Mouse (Mus musculus) lung, embryonic 14.5 days (tissue): ENCODE measurements at regions not wholly inside any gene's neighbourhood (a gene's known extent, or its start where the extent isn't known, plus 50 kb on each side); places are given as distances from the start of the nearest gene placed in this dataset.
"Not testable (repeated sequence)": the region's sequence is repeated elsewhere in the genome, so short reads cannot be mapped to it uniquely, and the experiment has no call there.

Source experiments
- ATAC-seq: fragments of 200-750 bp; cut with Nextera tagmentation; 2 replicates; pipeline ENCODE4 v1.8.0; 2017; ENCODE audit warnings: mild to moderate bottlenecking, moderate TSS enrichment, moderate library complexity; ENCODE audit not compliant: insufficient read depth
- DNase-seq: peaks from one replicate; pipeline ENCODE4 v3.0.0-alpha.2; 2015
- H3K27ac ChIP-seq: fragments of 300-500 bp; sonication (generic); 2 replicates; pipeline ENCODE4 v1.5.1; 2014; ENCODE audit warnings: low read depth, mild to moderate bottlenecking, moderate library complexity
- H3K27me3 ChIP-seq: fragments of 300-500 bp; sonication (generic); 2 replicates; pipeline ENCODE4 v1.6.1; 2014; ENCODE audit warnings: low read length, control low read depth; ENCODE audit not compliant: insufficient read depth
- H3K36me3 ChIP-seq: fragments of 300-500 bp; sonication (generic); 2 replicates; pipeline ENCODE4 v1.6.1; 2014; ENCODE audit warnings: control low read depth; ENCODE audit not compliant: insufficient read depth
- H3K4me1 ChIP-seq: fragments of 300-500 bp; sonication (generic); 2 replicates; pipeline ENCODE4 v1.6.1; 2014; ENCODE audit warnings: antibody characterized with exemption, control low read depth; ENCODE audit not compliant: insufficient read depth
- H3K4me2 ChIP-seq: fragments of 300-500 bp; sonication (generic); 2 replicates; pipeline ENCODE4 v1.6.1; 2014; ENCODE audit warnings: mild to moderate bottlenecking
- H3K4me3 ChIP-seq: fragments of 300-500 bp; sonication (generic); 2 replicates; pipeline ENCODE4 v1.5.1; 2014; ENCODE audit warnings: low read depth, low read length
- H3K9ac ChIP-seq: fragments of 300-500 bp; sonication (generic); 2 replicates; pipeline ENCODE4 v1.6.1; 2014
- H3K9me3 ChIP-seq: fragments of 300-500 bp; sonication (generic); 2 replicates; pipeline ENCODE4 v1.6.1; 2016; ENCODE audit warnings: low read depth, low read length, control low read depth
- CTCF ChIP-seq: IDR thresholded peaks from 2 replicates; pipeline ENCODE4 v1.5.1; 2016; ENCODE audit warnings: antibody characterized with exemption, low read depth
- WGBS: fragments of 180-500 bp; shearing (Covaris S2); extraction: QIAGEN DNeasy Blood & Tissue Kit; methylation state at CpG from one replicate; pipeline ENCODE4 v1.1.7; 2014; 5-methylcytosine and 5-hydroxymethylcytosine counted together

GRCm38 (mm10) chr8:115982326-115982725 is 274.7 kb upstream of the Maf start:
- no peak overlapping the region for H3K4me2 ChIP-seq
- no peak for TF ChIP-seq CTCF
- no peak overlapping the region for H3K27ac ChIP-seq
- H3K4me3 ChIP-seq, result no peak overlapping the region
- H3K27me3 ChIP-seq, result no peaks in the 10 kb centered on the region
- H3K36me3 ChIP-seq, result no peaks in the 10 kb centered on the region
- DNase-seq (peak; percentile 56), ATAC-seq (no peak)
- H3K4me1 ChIP-seq, result peaks cover 13% of the 10 kb centered on the region
- no peak overlapping the region for H3K9ac ChIP-seq
- no peaks in the 10 kb centered on the region for H3K9me3 ChIP-seq
- 62% methylated on average over 3 of the region's 3 CpGs for WGBS

- Histone ChIP-seq H3K27ac (no peak overlapping the region), H3K9ac (no peak overlapping the region), H3K27me3 (no peaks in the 10 kb centered on the region), H3K4me2 (no peak overlapping the region), H3K36me3 (no peaks in the 10 kb centered on the region), H3K9me3 (no peaks in the 10 kb centered on the region), H3K4me1 (peaks cover 10% of the 10 kb centered on the region), H3K4me3 (no peak overlapping the region)
- no peak for TF ChIP-seq CTCF
- DNase-seq, result no peak
- 78% methylated on average over 7 of the region's 7 CpGs for WGBS
- ATAC-seq, result no peak
These were observed 273.8 kb upstream of the Maf start for GRCm38 (mm10) chr8:115981426-115981825.

- Histone ChIP-seq H3K4me2 (no peak overlapping the region), H3K4me3 (no peak overlapping the region), H3K9me3 (no peaks in the 10 kb centered on the region), H3K36me3 (no peaks in the 10 kb centered on the region), H3K9ac (no peak overlapping the region), H3K27me3 (no peaks in the 10 kb centered on the region), H3K4me1 (peaks cover 4% of the 10 kb centered on the region; the same call in 1 of the 2 replicates), H3K27ac (no peak overlapping the region)
- TF ChIP-seq CTCF, result no peak
- 87% methylated on average over 3 of the region's 3 CpGs for WGBS
- ATAC-seq (no peak), DNase-seq (no peak)
These were observed 273.0 kb upstream of the Maf start for GRCm38 (mm10) chr8:115980616-115981015.

- Histone ChIP-seq H3K27me3 (no peaks in the 10 kb centered on the region), H3K9ac (no peak overlapping the region), H3K27ac (no peak overlapping the region), H3K9me3 (no peaks in the 10 kb centered on the region), H3K36me3 (no peaks in the 10 kb centered on the region), H3K4me1 (0 out of 2 replicates have a peak, but pooled peaks cover under 1% of the 10 kb centered on the region), H3K4me2 (no peak overlapping the region), H3K4me3 (no peak overlapping the region)
- TF ChIP-seq CTCF, result no peak
- DNase-seq (no peak), ATAC-seq (no peak)
- WGBS, result 65% methylated on average over 4 of the region's 4 CpGs
These were observed 269.6 kb upstream of the Maf start for GRCm38 (mm10) chr8:115977152-115977551.

DNA sequence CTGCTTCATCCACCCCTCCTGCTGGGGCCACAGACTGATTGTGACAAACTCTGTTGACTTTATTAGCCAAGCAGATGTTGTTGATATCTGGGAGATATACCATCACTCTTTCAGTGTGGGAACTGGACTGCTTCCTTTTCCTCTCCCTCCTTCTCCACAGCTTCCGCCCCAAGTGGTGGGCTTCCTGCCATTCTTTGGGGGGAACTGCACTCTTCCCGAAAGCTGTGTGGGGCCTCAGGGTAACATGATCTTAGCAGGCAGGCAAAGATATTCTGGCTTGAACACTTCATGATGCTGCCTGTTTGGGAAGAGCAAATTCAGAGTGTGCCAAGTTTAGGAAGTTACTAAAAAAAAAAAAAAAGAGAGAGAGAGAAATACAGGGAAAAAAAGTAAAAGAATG is 267.1 kb upstream of the Maf start:
- peak; percentile 28; the same call in 1 of the 2 replicates for ATAC-seq
- H3K27me3 ChIP-seq, result no peaks in the 10 kb centered on the region

GRCm38 (mm10) chr8:115971351-115971750 is 263.8 kb upstream of the Maf start:
- H3K9me3 ChIP-seq, H3K9ac ChIP-seq, H3K27ac ChIP-seq, H3K27me3 ChIP-seq, DNase-seq, ATAC-seq, H3K4me1 ChIP-seq, H3K4me2 ChIP-seq, H3K4me3 ChIP-seq, H3K36me3 ChIP-seq: not testable (repeated sequence)
- WGBS, result 72% methylated on average over 2 of the region's 2 CpGs

More for the DNA sequence above, 267.1 kb upstream of the Maf start:
- no peaks in the 10 kb centered on the region for H3K36me3 ChIP-seq
- no peak for TF ChIP-seq CTCF
- peak; percentile 57 for DNase-seq
- H3K9ac ChIP-seq, result no peak overlapping the region
- H3K4me3 ChIP-seq, result no peak overlapping the region
- no peaks in the 10 kb centered on the region for H3K9me3 ChIP-seq
- H3K4me1 ChIP-seq, result no peaks in the 10 kb centered on the region
- 26% methylated on average over 2 of the region's 2 CpGs for WGBS
- 0 out of 2 replicates have a peak overlapping the region, but pooled peaks have one; percentile 5 for H3K27ac ChIP-seq
- H3K4me2 ChIP-seq, result no peak overlapping the region

GRCm38 (mm10) chr8:115968121-115968520 is 260.5 kb upstream of the Maf start:
- no peaks in the 10 kb centered on the region for H3K4me1 ChIP-seq
- ATAC-seq, result no peak
- no peak for TF ChIP-seq CTCF
- no peaks in the 10 kb centered on the region for H3K27me3 ChIP-seq
- no peak overlapping the region for H3K27ac ChIP-seq
- no peaks in the 10 kb centered on the region for H3K36me3 ChIP-seq
- no peak overlapping the region for H3K4me2 ChIP-seq
- H3K4me3 ChIP-seq, result no peak overlapping the region
- WGBS, result 80% methylated on average over 5 of the region's 5 CpGs
- no peaks in the 10 kb centered on the region for H3K9me3 ChIP-seq
- DNase-seq, result no peak
- H3K9ac ChIP-seq, result no peak overlapping the region

- 78% methylated on average over 7 of the region's 7 CpGs for WGBS
- H3K27ac ChIP-seq, result no peak overlapping the region
- no peaks in the 10 kb centered on the region for H3K27me3 ChIP-seq
- H3K4me3 ChIP-seq, result no peak overlapping the region
- no peaks in the 10 kb centered on the region for H3K36me3 ChIP-seq
- no peak overlapping the region for H3K9ac ChIP-seq
- ATAC-seq (no peak), DNase-seq (no peak)
- no peaks in the 10 kb centered on the region for H3K4me1 ChIP-seq
- H3K4me2 ChIP-seq, result no peak overlapping the region
- H3K9me3 ChIP-seq, result no peaks in the 10 kb centered on the region
- TF ChIP-seq CTCF, result no peak
These were observed 258.4 kb upstream of the Maf start for GRCm38 (mm10) chr8:115965981-115966380.
